Mouse (Mus musculus) urinary bladder, postnatal 25 days (tissue): ENCODE measurements around the gene Rps26.

Experiments
- DNase-seq: peaks from one replicate; pipeline ENCODE4 v3.0.0; 2022; ENCODE audit warnings: low spot score

Gene Rps26

DNA sequence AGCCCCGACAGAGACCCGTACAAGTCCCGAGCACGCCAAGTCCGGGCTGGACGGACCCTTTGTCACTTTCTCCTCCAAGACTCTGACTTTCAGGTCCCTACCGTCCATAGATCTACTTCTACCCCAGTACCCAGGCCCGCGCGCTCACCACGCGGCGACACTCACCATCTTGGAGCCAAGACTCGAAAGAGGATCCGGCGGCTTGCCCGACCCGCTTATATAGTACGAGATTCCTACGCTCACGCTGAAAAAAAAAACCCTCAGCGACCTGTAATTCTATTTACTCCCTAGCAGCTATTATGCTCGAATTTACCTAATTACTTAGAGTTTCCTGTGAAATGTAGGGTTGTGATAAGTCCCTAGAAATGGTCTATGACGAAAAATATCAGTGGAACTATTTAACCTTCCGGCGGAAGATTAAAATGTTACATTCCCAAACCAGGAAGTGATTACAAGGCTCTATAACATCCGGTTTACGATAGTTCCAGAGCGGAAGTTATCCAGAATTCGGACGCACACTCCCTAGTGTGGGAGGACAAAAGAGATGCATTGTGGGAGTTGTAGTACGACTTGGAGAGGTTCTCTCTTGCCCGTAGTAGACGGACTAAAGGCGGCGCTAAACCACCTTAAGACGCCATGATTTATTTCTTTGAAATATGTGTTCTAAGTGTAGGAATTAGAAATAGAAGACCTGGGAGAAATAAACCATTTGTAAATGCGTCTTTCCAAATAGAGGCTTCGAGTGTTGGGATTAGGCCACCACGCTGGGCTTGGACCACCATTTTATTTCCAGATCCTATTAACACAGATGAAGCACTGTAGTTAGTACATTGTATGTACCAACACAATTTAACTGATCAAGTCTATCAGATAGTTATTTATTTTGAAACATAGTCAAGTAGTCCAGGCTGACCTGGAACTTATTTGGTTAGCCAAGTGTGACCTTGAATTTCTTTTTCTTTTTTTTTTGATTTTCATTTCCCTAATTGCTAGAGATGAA lies at the start of gene Rps26:
Rps26 (minus strand) TSS at position 437 of the 1,000 bp plus-strand sequence.
- peak; percentile 83 for DNase-seq

DNA sequence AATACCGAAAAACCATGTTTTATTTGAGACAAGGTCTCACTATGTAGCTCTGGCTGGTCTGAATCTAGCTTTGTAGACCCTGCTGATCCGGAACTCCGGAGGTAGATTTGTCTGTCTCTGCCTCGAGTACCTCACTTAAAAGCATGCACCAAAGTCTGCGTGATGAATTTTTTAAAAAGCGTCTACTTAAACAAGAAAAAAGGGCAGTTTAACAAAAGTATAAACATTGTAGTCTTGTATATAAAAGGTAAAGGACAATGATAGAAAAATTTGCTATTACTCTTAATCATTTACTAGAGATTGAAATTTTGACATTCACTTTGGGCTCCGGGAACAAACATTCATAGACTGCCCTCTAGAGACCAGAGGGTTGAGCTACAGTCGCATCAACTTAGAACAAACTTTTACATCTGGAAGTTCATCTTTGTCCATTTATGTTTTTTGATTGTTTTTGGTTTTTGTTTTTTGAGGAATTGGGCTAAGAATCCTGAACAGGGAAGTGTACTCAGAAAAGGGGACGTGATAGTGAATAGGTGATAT lies 48.0 kb upstream of the Rps26 start:
- DNase-seq = no peak

DNA sequence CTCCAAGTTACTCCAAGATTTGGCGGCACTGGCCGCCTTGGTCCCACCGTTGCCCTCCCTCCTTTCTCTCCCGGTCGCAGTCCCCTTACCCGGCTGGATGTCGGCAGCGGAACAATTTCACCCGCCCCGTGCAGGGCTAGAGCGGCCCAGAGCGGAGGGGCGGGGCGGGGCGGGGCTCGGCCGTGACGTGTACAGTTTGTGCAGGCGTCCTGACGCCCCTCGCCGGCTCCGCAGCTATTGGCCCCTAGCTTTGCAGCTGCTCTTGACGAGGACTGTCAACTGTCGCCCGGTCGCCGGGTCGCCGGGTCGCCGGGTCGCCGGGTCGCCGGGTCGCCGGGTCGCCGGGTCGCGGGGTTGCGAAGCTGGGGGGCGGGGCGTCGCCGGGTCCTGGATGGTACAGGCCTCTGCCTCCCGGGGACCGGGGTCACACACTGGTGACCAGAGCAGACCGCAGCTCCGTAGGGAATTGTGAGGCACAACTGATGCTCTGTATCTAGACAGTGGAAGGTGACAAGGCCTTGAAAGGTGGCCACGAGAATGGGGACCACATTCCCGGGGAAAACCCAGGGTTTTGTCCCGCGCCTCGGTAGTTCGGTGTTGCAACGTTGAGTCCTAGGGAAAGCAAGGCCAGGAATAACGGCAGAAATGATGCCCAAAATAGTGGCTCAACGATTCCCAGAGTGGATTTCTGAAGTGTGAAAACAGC lies 47.4 kb upstream of the Rps26 start, which contains the start of gene Suox:
Suox (minus strand) TSS at position 311 of the 706 bp plus-strand sequence.
- DNase-seq = peak; percentile 70

DNA sequence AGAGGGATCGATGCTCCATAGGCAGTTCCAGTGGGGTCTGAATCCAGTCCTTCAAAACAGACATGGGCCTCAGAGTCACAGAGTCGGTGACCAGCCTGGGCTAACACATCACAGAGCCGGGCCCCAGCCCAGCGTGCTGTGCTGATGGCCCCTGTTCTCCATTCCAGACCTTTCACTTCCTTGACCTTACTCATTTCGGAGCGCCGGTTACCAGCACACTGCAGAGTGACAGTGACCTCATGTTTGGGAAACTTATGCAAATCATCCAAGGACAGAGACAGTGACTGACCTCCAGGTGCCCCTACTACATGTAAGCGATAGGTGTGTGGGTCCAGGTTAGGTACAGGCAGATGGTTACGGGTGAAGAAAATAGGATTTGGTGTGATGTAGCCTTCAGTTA lies 44.6 kb upstream of the Rps26 start:
- DNase-seq = no peak

DNA sequence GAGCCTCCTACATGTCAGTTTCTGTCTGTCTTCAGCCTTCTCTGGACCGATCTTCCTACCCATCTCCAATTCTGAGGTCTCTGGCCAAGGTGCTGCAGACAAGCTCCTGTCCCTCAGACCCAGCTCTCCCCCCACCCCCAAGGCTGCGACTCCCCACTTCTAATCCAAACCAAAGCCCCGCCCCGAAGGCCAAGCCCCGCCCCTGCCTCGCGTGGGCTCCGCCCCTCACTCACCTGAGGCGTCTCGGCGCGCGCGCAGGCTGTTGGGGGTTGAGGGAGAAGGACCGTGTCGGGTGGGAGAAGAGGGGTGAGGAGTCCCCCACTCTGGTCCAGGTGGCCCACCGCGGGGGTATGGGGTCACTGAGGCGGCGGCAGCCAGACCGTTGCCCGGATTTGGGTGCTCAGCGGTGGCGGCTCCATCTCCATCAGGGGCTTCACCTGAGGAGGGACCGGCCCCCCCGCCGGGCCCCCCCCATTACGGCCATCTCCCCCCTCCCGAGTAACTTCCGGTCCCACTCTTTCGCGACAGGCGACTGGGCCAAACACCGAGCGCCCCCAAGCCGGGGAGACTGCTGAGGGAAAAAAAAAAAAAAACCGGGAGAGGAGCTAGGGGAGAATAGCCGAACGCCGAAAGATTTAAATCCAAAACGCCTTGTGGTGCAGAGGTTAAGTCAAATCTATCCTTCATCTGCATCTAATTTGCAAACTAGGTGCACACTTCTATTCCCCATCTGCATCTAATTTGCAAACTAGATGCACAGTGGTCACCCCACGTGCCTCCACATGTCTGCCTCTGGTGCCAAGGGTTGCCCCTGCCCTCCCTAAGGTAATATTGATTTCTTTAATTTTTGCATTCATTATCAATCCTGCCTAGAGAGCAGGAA lies 42.5 kb upstream of the Rps26 start:
- DNase-seq = peak; percentile 70

DNA sequence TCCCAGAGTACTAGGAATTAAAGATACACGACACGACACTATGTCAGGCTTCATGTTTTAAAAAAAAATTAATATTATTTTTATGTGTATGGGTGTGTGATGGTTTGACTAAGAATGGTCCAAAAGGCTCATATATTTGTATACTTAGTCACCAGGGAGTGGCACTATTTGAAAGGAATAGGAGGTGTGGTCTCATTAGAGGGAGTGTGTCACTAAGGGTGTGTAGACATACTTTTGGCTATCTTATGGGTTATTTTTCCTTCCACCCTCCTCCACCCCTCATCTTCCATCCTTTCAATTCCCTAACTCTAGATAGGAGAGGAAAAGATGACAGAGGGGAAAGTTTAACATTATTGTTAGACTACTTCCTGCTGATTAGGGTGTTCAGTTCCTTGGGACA lies 39.3 kb upstream of the Rps26 start:
- no peak for DNase-seq

DNA sequence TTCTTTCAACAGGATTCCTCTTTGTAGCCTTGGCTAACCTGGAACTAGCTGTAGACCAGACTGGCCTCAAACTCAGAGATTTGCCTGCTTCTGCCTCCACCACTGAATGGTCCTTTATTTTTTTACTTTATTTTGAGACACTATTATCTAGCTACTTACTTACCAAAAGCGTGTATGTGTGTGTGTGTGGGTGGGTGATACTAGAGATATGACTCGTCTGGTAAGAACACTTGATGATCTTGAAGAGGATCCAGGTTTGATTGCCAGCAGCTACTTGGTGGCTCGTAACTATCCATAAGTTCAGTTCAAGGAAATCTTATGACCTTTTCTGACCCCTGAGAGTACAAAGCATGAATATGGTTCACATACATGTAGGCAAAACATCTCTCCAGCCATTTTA lies 38.8 kb upstream of the Rps26 start:
- DNase-seq = no peak

DNA sequence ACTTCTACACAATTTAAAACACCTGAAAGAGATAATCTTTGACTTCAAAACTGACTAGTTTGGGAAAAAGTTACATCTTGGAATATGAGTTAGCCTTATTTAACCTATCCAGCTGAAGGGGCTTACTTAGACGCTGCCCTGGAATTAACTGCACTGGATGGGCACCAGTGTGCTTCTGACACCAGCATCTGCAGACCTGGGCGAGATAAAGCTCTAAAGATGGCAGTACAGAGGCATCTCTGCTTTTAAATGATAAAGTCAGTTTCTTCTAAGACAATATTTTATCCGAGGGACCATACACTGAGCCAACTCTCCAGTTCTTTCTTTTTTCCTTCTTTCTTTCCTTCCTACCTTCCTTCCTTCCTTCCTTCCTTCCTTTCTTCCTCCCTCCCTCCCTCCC lies 38.3 kb upstream of the Rps26 start:
- DNase-seq = no peak

DNA sequence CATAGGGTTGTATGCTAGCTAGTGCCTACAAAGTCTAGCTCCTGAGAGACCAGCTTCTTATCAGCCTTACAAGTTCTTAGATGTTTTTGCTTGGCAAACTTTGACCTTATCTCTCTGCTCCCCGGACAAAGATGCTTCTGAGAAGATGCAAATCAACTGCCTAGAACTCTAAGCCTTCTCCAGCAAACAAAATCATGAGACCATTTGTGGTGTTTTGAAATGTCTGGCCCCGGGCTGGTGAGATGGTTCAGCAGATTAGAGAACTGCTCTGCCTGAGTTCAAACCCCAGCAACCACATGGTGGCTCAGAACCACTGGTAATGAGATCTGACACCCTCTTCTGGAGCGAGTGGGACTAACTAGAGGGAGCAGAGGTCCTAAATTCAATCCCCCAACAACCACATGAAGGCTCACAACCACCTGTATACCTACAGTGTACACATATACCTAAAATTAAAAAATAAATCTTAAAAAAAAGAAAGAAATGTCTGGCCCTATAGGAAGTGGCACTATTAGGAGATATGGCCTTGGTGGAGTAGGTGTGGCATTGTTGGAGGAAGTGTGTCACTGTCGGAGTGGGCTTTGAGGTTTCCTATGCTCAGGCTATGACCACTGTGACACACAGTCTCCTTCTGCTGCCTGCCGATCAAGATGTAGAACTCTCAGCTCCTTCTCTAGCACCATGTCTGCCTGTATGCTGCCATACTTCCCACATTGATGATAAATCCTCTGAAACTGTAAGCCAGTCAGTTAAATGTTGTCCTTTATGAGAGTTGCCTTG lies 37.1 kb upstream of the Rps26 start:
- no peak for DNase-seq

DNA sequence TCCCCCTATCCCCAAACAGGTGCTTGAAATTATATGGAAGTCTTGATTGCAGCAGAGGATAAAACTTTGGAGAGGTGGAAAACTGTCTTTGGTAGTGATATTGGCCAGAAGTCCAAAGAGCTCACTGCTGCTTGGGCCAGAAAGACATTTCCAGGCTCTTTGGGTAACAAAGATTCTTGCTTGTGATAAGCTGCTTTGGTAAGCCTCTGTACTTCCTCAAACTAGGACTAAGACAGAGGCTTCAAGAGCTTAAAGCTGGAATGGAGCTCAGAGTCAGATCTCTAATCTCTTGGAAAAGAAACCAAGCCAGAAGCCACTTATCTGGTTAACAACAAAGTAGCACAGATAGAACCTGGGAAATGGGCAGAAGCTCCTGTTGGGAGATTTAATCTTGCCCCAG lies 35.9 kb upstream of the Rps26 start:
- DNase-seq = no peak

DNA sequence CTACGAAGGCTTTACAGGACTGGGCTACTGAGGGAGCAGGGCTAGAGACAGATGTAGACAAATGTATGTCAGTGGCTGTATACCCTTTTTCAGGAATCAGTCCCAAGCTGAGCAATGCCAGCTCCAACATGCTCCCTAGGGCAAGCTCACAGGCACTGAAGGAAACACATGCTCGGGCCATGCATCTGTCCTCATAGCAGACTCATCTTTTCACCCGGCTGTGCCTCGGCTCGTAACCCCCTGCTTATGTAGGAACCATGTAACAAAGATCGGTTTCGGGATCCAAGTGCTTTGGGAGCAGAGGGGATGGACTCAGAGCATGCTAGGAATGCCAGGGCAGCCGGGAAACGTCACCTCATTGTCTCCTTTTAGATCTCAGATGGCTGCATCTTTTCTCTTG lies 32.9 kb upstream of the Rps26 start:
- no peak for DNase-seq

DNA sequence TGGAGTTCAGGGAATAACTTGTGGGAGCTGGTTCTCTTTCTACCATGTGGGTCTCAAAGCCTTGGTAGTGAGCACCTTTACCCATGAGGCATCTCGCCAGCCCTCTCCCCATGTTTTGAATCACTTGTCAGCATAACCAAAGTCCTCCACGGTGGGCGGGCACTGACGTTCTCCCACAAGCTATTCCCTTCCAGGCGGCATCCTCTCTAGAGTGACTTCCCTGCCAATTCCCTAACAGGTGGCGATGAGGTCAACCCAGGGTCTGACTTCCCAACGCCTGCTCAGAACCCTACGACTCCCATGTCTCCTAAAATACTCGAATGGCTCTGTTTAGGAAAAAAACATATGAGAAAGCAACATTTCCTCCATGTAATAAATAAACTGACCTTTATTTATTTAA lies 31.3 kb upstream of the Rps26 start:
- DNase-seq = no peak

DNA sequence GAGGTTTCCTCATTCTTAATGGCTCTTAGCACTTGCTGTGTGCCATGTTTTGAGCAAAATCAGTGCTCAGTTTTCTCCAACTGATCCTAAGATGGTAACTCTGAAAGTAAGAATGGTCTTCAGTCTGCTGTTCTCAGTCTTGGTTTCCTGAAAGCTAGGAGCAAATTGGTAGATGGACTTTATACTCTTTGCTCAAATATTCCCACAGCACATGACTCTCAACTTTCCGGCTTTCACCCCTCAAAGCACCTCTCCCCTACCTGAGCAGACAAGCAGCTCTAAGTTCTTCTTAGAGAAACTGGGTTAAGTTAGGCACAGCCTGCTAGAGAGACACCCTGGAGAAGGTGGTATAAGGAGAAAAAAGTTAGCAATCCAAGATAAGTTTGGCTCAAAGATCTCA lies 30.2 kb upstream of the Rps26 start:
- DNase-seq = no peak

DNA sequence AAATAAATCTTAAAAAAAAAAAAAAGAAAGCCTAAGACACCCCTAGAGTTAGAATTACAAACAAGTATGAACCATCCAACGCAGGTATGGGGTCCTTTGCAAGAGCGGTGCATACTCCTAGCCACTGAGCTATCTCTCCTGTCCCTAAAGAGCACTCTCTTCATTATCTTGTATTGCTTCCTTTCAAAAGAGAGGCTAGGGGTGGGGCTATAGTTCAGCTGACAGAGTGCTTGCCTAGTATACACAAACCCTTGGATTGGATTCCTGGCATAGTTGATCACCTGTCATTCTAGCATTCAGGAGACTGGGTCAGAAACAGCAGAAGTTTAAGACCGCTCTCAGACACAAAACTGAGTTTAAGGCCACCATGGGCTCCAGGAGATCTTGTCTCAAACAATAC lies 28.7 kb upstream of the Rps26 start:
- DNase-seq = no peak

DNA sequence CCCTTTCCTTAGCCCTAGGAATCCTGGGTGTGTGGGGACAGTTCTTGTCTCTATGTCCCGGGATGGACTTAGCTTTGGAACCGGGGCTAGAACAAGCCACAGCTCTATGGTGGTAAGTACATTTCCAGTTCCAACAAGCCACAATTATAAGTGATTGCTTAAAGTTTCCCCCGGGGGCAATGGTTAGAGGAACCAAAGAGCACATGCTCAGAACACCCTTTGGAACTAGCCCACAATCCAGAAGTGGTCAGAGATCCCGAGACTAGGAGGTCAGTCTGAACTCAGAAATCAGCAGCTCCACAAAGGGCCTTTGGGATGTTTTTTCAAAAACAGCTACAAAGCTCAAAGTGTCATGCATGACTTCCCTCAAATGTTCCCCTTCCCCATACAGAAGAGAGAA lies 27.3 kb upstream of the Rps26 start:
- no peak for DNase-seq

DNA sequence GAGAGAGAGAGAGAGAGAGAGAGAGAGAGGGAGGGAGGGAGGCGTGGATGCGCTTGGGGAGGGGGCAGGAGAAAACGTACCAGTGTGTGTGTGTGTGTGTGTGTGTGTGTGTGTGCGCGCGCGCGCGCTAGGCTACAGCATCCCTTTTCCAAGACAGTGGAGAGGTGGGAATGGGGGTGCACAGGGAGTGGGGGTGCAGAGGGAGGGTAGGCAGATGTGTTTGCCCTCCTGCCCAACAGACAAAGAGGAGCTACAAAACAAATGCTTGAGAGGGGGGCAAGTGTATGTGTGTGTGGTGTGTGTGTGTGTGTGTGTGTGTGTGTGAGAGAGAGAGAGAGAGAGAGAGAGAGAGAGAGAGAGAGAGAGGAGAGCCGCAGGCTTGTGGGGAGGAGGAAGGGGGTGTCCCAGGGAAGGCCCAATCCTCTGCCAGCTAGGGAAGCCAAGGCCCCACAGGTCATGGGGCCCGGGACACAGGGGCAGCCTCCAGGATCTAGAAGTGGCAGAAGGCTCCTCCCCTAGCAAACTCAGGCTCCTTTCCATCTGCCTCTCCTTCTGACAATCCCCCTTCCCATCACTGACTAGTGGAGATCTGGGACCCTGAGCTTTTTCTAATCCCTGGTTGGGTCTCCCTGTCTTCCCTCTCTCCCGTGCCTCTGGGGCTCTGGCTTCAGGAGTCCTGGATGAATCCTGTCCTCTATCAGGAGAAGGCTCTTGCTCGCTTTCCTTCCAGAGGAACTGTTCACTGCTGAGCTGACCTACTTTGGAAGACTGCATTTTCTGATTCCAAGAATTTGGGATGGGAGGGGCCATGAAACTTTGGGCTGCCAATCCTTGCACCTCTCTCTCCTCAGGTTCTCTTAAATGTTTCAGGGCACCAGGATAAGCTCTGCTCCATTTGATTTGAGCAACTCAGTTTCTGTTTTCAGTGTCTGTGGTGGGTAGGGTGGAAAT lies 19.9 kb upstream of the Rps26 start:
- no peak for DNase-seq

DNA sequence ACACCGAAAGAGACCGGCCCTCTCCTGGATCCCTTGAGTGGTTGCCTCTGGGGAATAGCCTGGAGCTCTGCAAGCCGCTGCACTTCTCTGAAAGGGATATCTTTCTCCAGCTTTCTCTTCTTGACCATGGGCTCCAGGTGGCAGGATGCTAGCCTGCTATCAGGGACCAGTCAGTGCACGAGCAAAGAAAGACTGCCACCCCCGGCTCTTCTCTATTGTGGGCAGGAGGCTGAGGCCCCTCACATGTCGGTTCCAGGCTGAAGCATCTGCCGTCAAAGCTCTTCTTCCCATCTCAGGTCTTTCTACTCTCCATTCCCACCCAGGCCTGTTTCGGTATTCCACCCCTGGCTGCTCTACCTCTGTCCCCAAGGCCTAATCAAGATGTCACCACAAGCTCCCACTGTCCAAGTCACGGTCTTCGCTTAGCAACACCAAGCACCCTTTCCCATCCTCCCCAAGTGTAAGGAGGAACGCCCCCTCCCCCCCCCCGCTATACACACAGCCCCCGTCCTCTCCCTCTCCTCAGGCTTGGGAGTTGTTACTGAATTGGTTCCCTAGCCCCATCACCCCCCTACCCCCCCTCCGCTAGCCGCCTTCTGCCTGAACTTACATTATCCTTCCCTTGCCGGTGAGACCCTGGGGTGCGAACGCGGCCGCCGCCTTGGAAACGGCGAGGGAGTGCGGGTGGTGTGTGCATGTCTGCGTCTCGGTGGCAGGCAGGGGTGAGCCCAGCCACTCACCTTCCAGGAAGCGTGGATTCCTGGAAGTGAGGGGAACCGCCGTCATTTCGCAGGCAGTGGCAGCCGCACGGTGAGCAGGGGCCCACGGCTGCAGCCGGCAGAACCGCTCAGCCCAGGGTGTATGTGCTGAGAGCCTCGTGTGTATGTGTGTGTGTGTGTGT lies 18.8 kb upstream of the Rps26 start, which contains the start of gene Ikzf4:
Ikzf4 (minus strand) TSS at position 881 of the 901 bp plus-strand sequence.
- DNase-seq = peak; percentile 26

DNA sequence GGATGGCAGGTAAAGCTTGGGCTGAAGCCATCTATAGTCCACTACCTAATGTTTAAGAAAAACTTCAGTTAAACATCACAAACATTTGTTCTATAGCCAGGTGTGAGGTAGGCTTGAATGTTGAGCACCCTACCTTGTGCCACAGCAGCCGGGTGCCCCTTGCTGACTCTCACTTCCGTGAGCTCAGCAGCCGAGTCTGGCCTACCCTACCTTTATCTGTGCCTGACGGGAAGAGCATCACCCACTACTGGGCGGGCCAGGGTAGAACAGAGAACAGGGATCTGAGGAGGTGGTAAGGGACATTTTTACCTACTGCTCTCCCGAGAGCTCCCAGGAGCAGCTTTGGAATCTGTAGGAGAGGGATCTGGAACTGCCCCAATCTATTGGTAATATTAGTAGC lies 16.2 kb upstream of the Rps26 start:
- DNase-seq = no peak

DNA sequence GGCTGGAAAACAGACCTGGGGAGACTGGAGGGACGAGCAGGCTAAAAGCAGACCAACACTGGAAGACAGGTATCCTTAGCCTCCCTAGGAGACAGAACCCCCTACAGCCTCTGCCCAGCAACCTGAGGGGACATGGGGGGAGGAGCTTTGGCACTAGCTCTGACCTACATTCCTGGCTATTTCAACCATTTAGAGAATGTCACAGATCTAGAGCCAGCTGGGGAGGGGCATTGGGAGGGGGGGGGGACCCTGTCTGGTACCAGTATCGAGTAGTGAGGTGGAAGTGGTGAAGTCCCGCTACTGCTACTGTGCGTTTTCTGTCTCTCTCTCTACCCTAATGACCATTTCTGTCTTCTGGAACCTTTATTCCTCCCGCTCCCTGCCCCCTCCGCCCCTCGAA lies 15.3 kb upstream of the Rps26 start:
- no peak for DNase-seq
